Mouse (Mus musculus): Measurements from ENCODE around the gene Mxd4. TPM values are rescaled to one million over a fixed set of nuclear protein-coding genes. Genes with fewer than 3 reads are reported as not detected.

Mxd4 gene
- polyA plus RNA-seq, 1 experiment: 147 TPM

GRCm38 (mm10) chr5:34175403-34175694 is 12.2 kb downstream of the Mxd4 start:
- Histone ChIP-seq H3K27me3 (ENCODE audit: control insufficient read depth, insufficient read depth, low read length) (no peaks in the 10 kb centered on the region), H3K4me3 (ENCODE audit: extremely low read depth, insufficient read depth, insufficient read length) (no peak overlapping the region), H3K27ac (ENCODE audit: insufficient read depth, low read length) (no peak overlapping the region), H3K4me1 (ENCODE audit: control insufficient read depth, insufficient read depth, insufficient read length) (no peaks in the 10 kb centered on the region), H3K36me3 (ENCODE audit: control insufficient read depth, insufficient read depth, low read length) (peaks cover 37% of the 10 kb centered on the region)
- TF ChIP-seq POLR2A (IDR thresholded peaks at IDR 0.05; ENCODE audit: low read depth, low read length) (no peak), CTCF (IDR thresholded peaks at IDR 0.05; ENCODE audit: extremely low read depth, insufficient read depth, insufficient read length, insufficient replicate concordance) (no peak)
- WGBS: 77% methylated on average over 5 of the region's 5 CpGs
- no peak for DNase-seq (ENCODE audit: low read depth in 1 of 2, low spot score in 2 of 2)

GRCm38 (mm10) chr5:34174550-34175402 is 12.7 kb downstream of the Mxd4 start:
- TF ChIP-seq POLR2A (IDR thresholded peaks at IDR 0.05; ENCODE audit: low read depth, low read length) (no peak), CTCF (IDR thresholded peaks at IDR 0.05; ENCODE audit: extremely low read depth, insufficient read depth, insufficient read length, insufficient replicate concordance) (no peak)
- no peak for DNase-seq (ENCODE audit: low read depth in 1 of 2, low spot score in 2 of 2)

GRCm38 (mm10) chr5:34174021-34174420 is 13.5 kb downstream of the Mxd4 start:
- Histone ChIP-seq H3K36me3 (ENCODE audit: control insufficient read depth, insufficient read depth, low read length) (peaks cover 31% of the 10 kb centered on the region), H3K4me3 (ENCODE audit: extremely low read depth, insufficient read depth, insufficient read length) (no peak overlapping the region), H3K4me1 (ENCODE audit: control insufficient read depth, insufficient read depth, insufficient read length) (no peaks in the 10 kb centered on the region), H3K27ac (ENCODE audit: insufficient read depth, low read length) (no peak overlapping the region), H3K27me3 (ENCODE audit: control insufficient read depth, insufficient read depth, low read length) (no peaks in the 10 kb centered on the region)
- no peak for DNase-seq (ENCODE audit: low read depth in 1 of 2, low spot score in 2 of 2)
- no peak for TF ChIP-seq POLR2A (IDR thresholded peaks at IDR 0.05; ENCODE audit: low read depth, low read length)
- TF ChIP-seq CTCF (IDR thresholded peaks at IDR 0.05; ENCODE audit: extremely low read depth, insufficient read depth, insufficient read length, insufficient replicate concordance): no peak
- 96% methylated on average over 2 of the region's 2 CpGs for WGBS

More at GRCm38 (mm10) chr5:34174550-34175402, 12.7 kb downstream of the Mxd4 start:
- Histone ChIP-seq H3K4me1 (ENCODE audit: control insufficient read depth, insufficient read depth, insufficient read length) (no peaks in the 10 kb centered on the region), H3K27ac (ENCODE audit: insufficient read depth, low read length) (no peak overlapping the region), H3K27me3 (ENCODE audit: control insufficient read depth, insufficient read depth, low read length) (no peaks in the 10 kb centered on the region), H3K4me3 (ENCODE audit: extremely low read depth, insufficient read depth, insufficient read length) (no peak overlapping the region), H3K36me3 (ENCODE audit: control insufficient read depth, insufficient read depth, low read length) (peaks cover 31% of the 10 kb centered on the region)
- 88% methylated on average over 5 of the region's 5 CpGs for WGBS

GRCm38 (mm10) chr5:34170726-34171125 is 16.8 kb downstream of the Mxd4 start:
- no peak for DNase-seq (ENCODE audit: low read depth in 1 of 2, low spot score in 2 of 2)
- WGBS: 72% methylated on average over 4 of the region's 4 CpGs
- Histone ChIP-seq H3K4me3 (ENCODE audit: extremely low read depth, insufficient read depth, insufficient read length) (no peak overlapping the region), H3K36me3 (ENCODE audit: control insufficient read depth, insufficient read depth, low read length) (peaks cover 13% of the 10 kb centered on the region; the same call in 1 of the 2 replicates), H3K27me3 (ENCODE audit: control insufficient read depth, insufficient read depth, low read length) (no peaks in the 10 kb centered on the region), H3K4me1 (ENCODE audit: control insufficient read depth, insufficient read depth, insufficient read length) (no peaks in the 10 kb centered on the region), H3K27ac (ENCODE audit: insufficient read depth, low read length) (peak overlapping the region; percentile 22)
- TF ChIP-seq POLR2A (IDR thresholded peaks at IDR 0.05; ENCODE audit: low read depth, low read length): no peak

- no peak for DNase-seq (ENCODE audit: low read depth in 1 of 2, low spot score in 2 of 2)
- WGBS: 59% methylated on average over 3 of the region's 3 CpGs
- H3K4me3 ChIP-seq (ENCODE audit: extremely low read depth, insufficient read depth, insufficient read length): peak overlapping the region; percentile 54
- H3K27ac ChIP-seq (ENCODE audit: insufficient read depth, low read length): peak overlapping the region; percentile 82
- peaks cover 10% of the 10 kb centered on the region; the same call in 1 of the 2 replicates for H3K36me3 ChIP-seq (ENCODE audit: control insufficient read depth, insufficient read depth, low read length)
- no peaks in the 10 kb centered on the region for H3K27me3 ChIP-seq (ENCODE audit: control insufficient read depth, insufficient read depth, low read length)
- H3K4me1 ChIP-seq (ENCODE audit: control insufficient read depth, insufficient read depth, insufficient read length): no peaks in the 10 kb centered on the region
- TF ChIP-seq POLR2A (IDR thresholded peaks at IDR 0.05; ENCODE audit: low read depth, low read length): no peak
- TF ChIP-seq CTCF (IDR thresholded peaks at IDR 0.05; ENCODE audit: extremely low read depth, insufficient read depth, insufficient read length, insufficient replicate concordance): no peak
Measured at GRCm38 (mm10) chr5:34169954-34170353, 17.6 kb downstream of the Mxd4 start.

- H3K27ac ChIP-seq (ENCODE audit: insufficient read depth, low read length): peak within 1 kb of the TSS; percentile 87
- WGBS: under 1% methylated on average over 57 of the region's 57 CpGs
- TF ChIP-seq POLR2A (IDR thresholded peaks at IDR 0.05; ENCODE audit: low read depth, low read length) (peak; percentile 74), CTCF (IDR thresholded peaks at IDR 0.05; ENCODE audit: extremely low read depth, insufficient read depth, insufficient read length, insufficient replicate concordance) (no peak)
Measured at GRCm38 (mm10) chr5:34168950-34169891, 18.3 kb downstream of the Mxd4 start, which contains the start of the genes Poln and Haus3. TSS of gene Poln (minus strand) at chr5:34169448. TSS of gene Haus3 (minus strand) at chr5:34169527.

More at GRCm38 (mm10) chr5:34168950-34169891, 18.3 kb downstream of the Mxd4 start, which contains the start of the genes Poln and Haus3:
- peaks cover 7% of the 10 kb centered on the region; the same call in 1 of the 2 replicates for H3K36me3 ChIP-seq (ENCODE audit: control insufficient read depth, insufficient read depth, low read length)
- H3K27me3 ChIP-seq (ENCODE audit: control insufficient read depth, insufficient read depth, low read length): no peaks in the 10 kb centered on the region
- DNase-seq (ENCODE audit: low read depth in 1 of 2, low spot score in 2 of 2): peak; percentile 94 to 95
- H3K4me1 ChIP-seq (ENCODE audit: control insufficient read depth, insufficient read depth, insufficient read length): no peaks in the 10 kb centered on the region
- H3K4me3 ChIP-seq (ENCODE audit: extremely low read depth, insufficient read depth, insufficient read length): peak within 1 kb of the TSS; percentile 85
